In the genomic region with DNA sequence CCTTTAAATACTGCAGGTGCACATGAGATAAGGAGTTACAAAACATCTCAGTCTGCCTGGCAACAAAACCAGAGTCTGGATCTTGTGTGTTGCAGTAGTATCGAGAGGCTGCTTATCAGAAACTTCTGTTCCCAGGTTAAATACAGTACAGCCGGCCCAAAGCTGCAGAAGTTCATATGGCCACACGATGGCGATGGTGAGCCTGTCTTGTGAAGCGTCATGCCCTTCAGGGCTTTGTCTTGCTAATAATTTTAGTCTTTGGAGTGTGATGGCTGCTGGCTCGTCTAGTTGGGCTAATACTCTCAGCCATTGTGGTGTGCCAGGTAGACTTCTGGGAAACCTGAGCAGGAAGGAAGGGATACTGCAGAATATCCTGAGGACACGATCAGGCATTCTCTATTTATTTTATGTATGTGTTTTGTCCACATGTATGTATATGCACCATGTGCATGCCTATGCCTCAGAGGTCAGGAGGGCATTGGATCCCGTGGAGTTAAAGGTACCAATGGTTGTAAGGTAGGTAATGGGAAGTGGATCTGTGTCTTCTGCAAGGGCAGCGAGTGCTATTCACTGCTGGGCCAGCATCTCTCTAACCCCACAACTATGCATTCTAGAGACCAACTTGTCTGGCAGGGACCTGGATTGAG, we compare ENCODE assay signal across 8 mouse cellular contexts. TPM values are rescaled to one million over a fixed set of nuclear protein-coding genes. Genes with fewer than 3 reads are reported as not detected.
DNase-seq lines count a peak whose midpoint lies in the region; ATAC-seq lines count a peak whose summit lies in the region.

No protein-coding gene starts in this region.

- H3K27me3 ChIP-seq in forebrain, embryonic 14.5 days (replicated peaks; ENCODE audit: control insufficient read depth, insufficient read depth, low read length) = 0 out of 2 replicates have a peak, but pooled peaks cover 4% of the 10 kb centered on the region
- no peaks in the 10 kb centered on the region; the same call in 1 of the 2 replicates for H3K27me3 ChIP-seq in intestine, embryonic 16.5 days (replicated peaks; ENCODE audit: control insufficient read depth, insufficient read depth, low read length)
- H3K27me3 ChIP-seq in midbrain, embryonic 15.5 days (replicated peaks) = peaks cover 8% of the 10 kb centered on the region; the same call in 1 of the 2 replicates

- H3K4me1 ChIP-seq in forebrain, embryonic 14.5 days (ENCODE audit: control insufficient read depth, insufficient read depth, low read length) = no peaks in the 10 kb centered on the region; the same call in 1 of the 2 replicates
- H3K4me1 ChIP-seq in intestine, embryonic 16.5 days (ENCODE audit: control insufficient read depth, insufficient read depth, low read length) = no peaks in the 10 kb centered on the region
- H3K4me1 ChIP-seq in midbrain, embryonic 15.5 days = peaks cover 5% of the 10 kb centered on the region; the same call in 1 of the 2 replicates

- intact Hi-C loops in left cerebral cortex, postnatal 14 days (cut with DNase I) = loop anchor here (5.0 kb wide), 1 partner anchor 206 kb away; no protein-coding TSS in a partner anchor

- no peaks in the 10 kb centered on the region for H3K9me3 ChIP-seq in forebrain, embryonic 14.5 days (replicated peaks; ENCODE audit: control insufficient read depth, low read length)
- H3K9me3 ChIP-seq in intestine, embryonic 16.5 days (ENCODE audit: control insufficient read depth, low read length) = no peaks in the 10 kb centered on the region
- no peaks in the 10 kb centered on the region for H3K9me3 ChIP-seq in midbrain, embryonic 15.5 days

- no peak overlapping the region for H3K4me3 ChIP-seq in forebrain, embryonic 14.5 days (ENCODE audit: low read depth, low read length)
- no peak overlapping the region for H3K4me3 ChIP-seq in intestine, embryonic 16.5 days (ENCODE audit: low read length)
- no peak overlapping the region for H3K4me3 ChIP-seq in midbrain, embryonic 15.5 days

- WGBS in forebrain, embryonic 14.5 days = 28% methylated on average over 9 of the region's 9 CpGs
- WGBS in intestine, embryonic 16.5 days = 21% methylated on average over 9 of the region's 9 CpGs
- WGBS in midbrain, embryonic 15.5 days = 26% methylated on average over 9 of the region's 9 CpGs

- no peak overlapping the region for H3K27ac ChIP-seq in forebrain, embryonic 14.5 days (ENCODE audit: low read depth, low read length)
- no peak overlapping the region for H3K27ac ChIP-seq in intestine, embryonic 16.5 days (ENCODE audit: low read length)
- no peak overlapping the region for H3K27ac ChIP-seq in midbrain, embryonic 15.5 days

- no peak overlapping the region for H3K4me2 ChIP-seq in forebrain, embryonic 14.5 days (ENCODE audit: low read length)
- H3K4me2 ChIP-seq in intestine, embryonic 16.5 days (ENCODE audit: low read depth, low read length) = no peak overlapping the region
- no peak overlapping the region for H3K4me2 ChIP-seq in midbrain, embryonic 15.5 days

- peak; percentile 85 for ATAC-seq in forebrain, embryonic 14.5 days
- 0 out of 2 replicates have a peak, but pooled peaks have one; percentile 33 for ATAC-seq in intestine, embryonic 16.5 days
- ATAC-seq in midbrain, embryonic 15.5 days (replicated peaks) = peak; percentile 77

- DNase-seq in urinary bladder, adult 18-20 months (ENCODE audit: low spot score in 2 of 2) = peak; percentile 15 to 24
- no peak for DNase-seq in urinary bladder, postnatal 4 days (ENCODE audit: low spot score in 2 of 2)
- peak; percentile 50 for DNase-seq in c-Kit-positive CD71-positive TER-119-positive erythroid progenitor cells, embryonic 14.5 days (ENCODE audit: low spot score)
- peak; percentile 92 for DNase-seq in forebrain, embryonic 14.5 days (ENCODE audit: low spot score)
- peak; percentile 67 to 83 for DNase-seq in left cerebral cortex, postnatal 14 days (ENCODE audit: low spot score in 2 of 2)
- peak; percentile 3 to 12 for DNase-seq in spleen, postnatal 36 days (ENCODE audit: low spot score in 2 of 2)

- no peak overlapping the region for H3K9ac ChIP-seq in forebrain, embryonic 14.5 days (ENCODE audit: low read length)
- no peak overlapping the region for H3K9ac ChIP-seq in intestine, embryonic 16.5 days (ENCODE audit: low read depth, low read length)
- no peak overlapping the region for H3K9ac ChIP-seq in midbrain, embryonic 15.5 days

- H3K36me3 ChIP-seq in forebrain, embryonic 14.5 days (ENCODE audit: control insufficient read depth, insufficient read depth, low read length) = no peaks in the 10 kb centered on the region
- H3K36me3 ChIP-seq in intestine, embryonic 16.5 days (ENCODE audit: control insufficient read depth, insufficient read depth, low read length) = no peaks in the 10 kb centered on the region
- H3K36me3 ChIP-seq in midbrain, embryonic 15.5 days (replicated peaks) = no peaks in the 10 kb centered on the region

RNA-seq across cellular contexts. Expression of a gene that starts 29.4 kb away (rescaled TPM):
- 0.67 and 0.83 TPM in 2 replicates for polyA plus RNA-seq in forebrain, embryonic 14.5 days (2014; fragmentation: Nextera tagmentation; extraction: Ambion mirVana)
- 0.17 and 0.23 TPM in 2 replicates for polyA plus RNA-seq in intestine, embryonic 16.5 days (2015; fragmentation: Nextera tagmentation; extraction: Ambion mirVana)
- not detected for total RNA-seq in left cerebral cortex, postnatal 14 days (2021)
- polyA plus RNA-seq in midbrain, embryonic 15.5 days (2015; fragmentation: Nextera tagmentation; extraction: Ambion mirVana) = 0.56 and 0.61 TPM in 2 replicates

Comparison
In these comparisons a context has a peak if more than half of its experiments do, and no peak if none do; other contexts are left out.
1. DNase-seq: peak in urinary bladder, adult 18-20 months (2 of 2), c-Kit-positive CD71-positive TER-119-positive erythroid progenitor cells, embryonic 14.5 days (single experiment), forebrain, embryonic 14.5 days (single experiment), left cerebral cortex, postnatal 14 days (2 of 2) and spleen, postnatal 36 days (2 of 2); none in urinary bladder, postnatal 4 days (0 of 2).
2. ATAC-seq: peak in every context shown above with its lines; median percentile 85 in forebrain, embryonic 14.5 days; 77 in midbrain, embryonic 15.5 days; 33 in intestine, embryonic 16.5 days.